Mouse (Mus musculus) limb, embryonic 15.5 days (tissue): ENCODE measurements around the gene Pcx. TPM values are rescaled to one million over a fixed set of nuclear protein-coding genes. Genes with fewer than 3 reads are reported as not detected.

ENCODE experiments used
- ATAC-seq: fragments of 200-750 bp; cut with Nextera tagmentation; 2 replicates; pipeline ENCODE4 v1.8.0; 2017; ENCODE audit warnings: low read depth, moderate TSS enrichment; ENCODE audit not compliant: insufficient number of reproducible peaks, low FRiP score, low TSS enrichment
- H3K27ac ChIP-seq: fragments of 300-500 bp; sonication (generic); 2 replicates; pipeline ENCODE4 v1.5.1; 2015; ENCODE audit warnings: moderate library complexity, mild to moderate bottlenecking, inconsistent platforms
- H3K27me3 ChIP-seq: fragments of 300-500 bp; sonication (generic); 2 replicates; pipeline ENCODE4 v1.6.1; 2015; ENCODE audit warnings: inconsistent platforms
- H3K36me3 ChIP-seq: fragments of 300-500 bp; sonication (generic); 2 replicates; pipeline ENCODE4 v1.6.1; 2015; ENCODE audit warnings: inconsistent platforms
- H3K4me1 ChIP-seq: fragments of 300-500 bp; sonication (generic); 2 replicates; pipeline ENCODE4 v1.6.1; 2015; ENCODE audit warnings: inconsistent platforms
- H3K4me2 ChIP-seq: fragments of 300-500 bp; sonication (generic); 2 replicates; pipeline ENCODE4 v1.6.1; 2015; ENCODE audit warnings: mild to moderate bottlenecking, inconsistent platforms
- H3K4me3 ChIP-seq: fragments of 300-500 bp; sonication (generic); 2 replicates; pipeline ENCODE4 v1.5.1; 2015; ENCODE audit warnings: mild to moderate bottlenecking, inconsistent platforms
- H3K9ac ChIP-seq: fragments of 300-500 bp; sonication (generic); 2 replicates; pipeline ENCODE4 v1.6.1; 2015; ENCODE audit warnings: inconsistent platforms
- H3K9me3 ChIP-seq: fragments of 300-500 bp; sonication (generic); 2 replicates; pipeline ENCODE4 v1.6.1; 2016; ENCODE audit warnings: inconsistent platforms
- WGBS: fragments of 180-500 bp; shearing (Covaris S2); methylation state at CpG from one replicate; pipeline ENCODE4 v1.1.7; 2015; 5-methylcytosine and 5-hydroxymethylcytosine counted together
- polyA plus RNA-seq: library from polyadenylated mRNA; unstranded; fragments of >200 nt; fragmentation: Nextera tagmentation; extraction: Ambion mirVana; gene quantifications from 2 replicates; pipeline ENCODE4 v1.2.1, GENCODE M21; 2015

The Pcx gene
- polyA plus RNA-seq, 1 experiment from 2014 or later: 16.2 TPM

DNA sequence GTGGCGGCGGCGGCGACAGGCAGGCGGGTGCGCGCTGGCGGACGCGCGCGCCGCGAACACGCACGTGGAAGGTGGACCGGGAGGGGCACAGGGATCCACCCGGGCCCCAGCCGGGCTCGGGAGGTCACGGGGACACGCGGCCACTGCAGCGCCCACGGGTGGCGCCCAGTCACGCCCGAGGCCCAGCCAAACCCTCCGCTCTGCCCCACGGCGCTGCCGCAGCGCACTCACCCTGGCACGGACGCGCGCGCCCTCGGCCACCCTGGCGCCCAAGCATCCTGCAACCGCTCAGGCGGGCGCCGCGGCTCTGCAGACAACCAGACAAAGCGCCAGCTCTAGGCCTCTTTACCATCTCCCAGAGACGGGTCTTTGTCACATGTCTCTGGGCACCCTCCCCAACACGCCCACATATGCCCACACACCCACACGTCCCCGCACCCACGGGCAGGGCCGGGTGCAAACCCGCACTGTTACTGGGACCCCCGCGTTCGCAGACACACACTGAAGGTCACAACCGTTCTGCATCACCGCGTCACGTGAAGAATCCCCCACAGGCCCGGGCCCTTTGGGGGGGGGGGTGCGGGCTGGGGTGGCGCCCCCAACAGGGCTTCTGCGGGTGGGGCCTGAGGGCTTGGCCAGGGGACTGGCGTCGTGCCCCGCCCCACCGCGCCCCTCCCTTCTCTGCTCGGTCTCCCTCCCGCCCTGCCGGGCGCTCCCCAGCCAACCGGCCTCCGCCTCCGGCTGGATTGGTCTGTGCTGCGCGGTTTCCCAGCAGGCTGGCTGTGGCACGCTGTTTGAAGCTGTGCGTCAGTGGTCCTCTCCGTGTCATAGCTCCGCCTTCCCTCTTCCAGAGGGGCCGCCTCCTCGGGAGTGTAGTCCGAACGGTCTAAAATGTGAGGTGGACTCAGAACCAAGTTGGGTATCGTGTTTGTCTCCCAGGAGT is 105.2 kb downstream of the Pcx start, which contains the start of gene Lrfn4:
Gene Lrfn4, minus strand, starts transcription at position 517 of the 943 bp plus-strand sequence.
- under 1% methylated on average over 82 of the region's 87 CpGs for WGBS
- Histone ChIP-seq H3K9ac (peak within 1 kb of the TSS; percentile 91), H3K27me3 (no peaks in the 10 kb centered on the region), H3K4me1 (peaks cover 43% of the 10 kb centered on the region), H3K27ac (peak within 1 kb of the TSS; percentile 91), H3K4me2 (peak within 1 kb of the TSS; percentile 83), H3K9me3 (no peaks in the 10 kb centered on the region), H3K4me3 (peak within 1 kb of the TSS; percentile 92), H3K36me3 (peaks cover 35% of the 10 kb centered on the region)
- peak; percentile 90 for ATAC-seq

DNA sequence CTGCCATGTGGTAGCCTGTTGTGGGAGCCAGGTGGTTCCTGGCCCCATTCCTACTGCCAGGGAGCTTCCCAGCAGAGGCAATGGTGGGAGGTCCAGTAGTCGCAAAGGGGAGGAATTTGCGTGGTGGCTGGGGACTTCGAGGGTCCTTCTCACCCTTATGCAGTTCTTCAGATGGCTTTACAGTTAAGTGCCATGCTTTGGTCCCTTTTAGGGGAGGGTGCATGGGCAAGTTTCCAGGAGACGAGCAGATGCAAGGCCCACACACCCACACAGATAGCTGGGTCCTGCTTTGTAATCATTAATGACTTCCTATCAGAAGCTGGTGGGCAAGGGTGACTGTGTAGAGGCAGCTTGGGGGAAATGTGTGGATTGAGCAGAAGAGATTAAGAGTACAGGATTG is 106.3 kb downstream of the Pcx start:
- WGBS: 33% methylated on average over 4 of the region's 4 CpGs

DNA sequence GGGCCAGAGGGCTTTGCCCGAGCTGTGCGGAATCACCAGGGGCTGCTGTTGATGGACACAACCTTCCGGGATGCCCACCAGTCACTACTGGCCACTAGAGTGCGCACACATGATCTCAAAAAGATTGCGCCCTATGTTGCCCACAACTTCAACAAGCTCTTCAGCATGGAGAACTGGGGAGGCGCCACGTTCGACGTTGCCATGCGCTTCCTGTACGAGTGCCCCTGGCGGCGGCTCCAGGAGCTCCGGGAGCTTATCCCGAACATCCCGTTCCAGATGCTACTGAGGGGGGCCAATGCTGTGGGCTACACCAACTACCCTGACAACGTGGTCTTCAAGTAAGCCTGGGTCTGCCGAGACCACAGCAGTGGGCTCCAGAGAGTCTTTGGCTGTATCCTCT is 107.9 kb downstream of the Pcx start:
- Histone ChIP-seq H3K4me1 (peaks cover 31% of the 10 kb centered on the region), H3K9me3 (no peaks in the 10 kb centered on the region), H3K27me3 (no peaks in the 10 kb centered on the region), H3K27ac (no peak overlapping the region), H3K4me3 (no peak overlapping the region), H3K4me2 (no peak overlapping the region; the same call in 1 of the 2 replicates), H3K9ac (no peak overlapping the region), H3K36me3 (peaks cover 36% of the 10 kb centered on the region)
- no peak for ATAC-seq
- WGBS: 38% methylated on average over 18 of the region's 18 CpGs

More for the DNA sequence above, 106.3 kb downstream of the Pcx start:
- Histone ChIP-seq H3K4me2 (no peak overlapping the region), H3K4me3 (no peak overlapping the region), H3K27me3 (no peaks in the 10 kb centered on the region), H3K4me1 (peaks cover 43% of the 10 kb centered on the region), H3K9ac (no peak overlapping the region), H3K27ac (peak overlapping the region; percentile 91; the same call in 1 of the 2 replicates), H3K9me3 (no peaks in the 10 kb centered on the region), H3K36me3 (peaks cover 37% of the 10 kb centered on the region)
- no peak for ATAC-seq

DNA sequence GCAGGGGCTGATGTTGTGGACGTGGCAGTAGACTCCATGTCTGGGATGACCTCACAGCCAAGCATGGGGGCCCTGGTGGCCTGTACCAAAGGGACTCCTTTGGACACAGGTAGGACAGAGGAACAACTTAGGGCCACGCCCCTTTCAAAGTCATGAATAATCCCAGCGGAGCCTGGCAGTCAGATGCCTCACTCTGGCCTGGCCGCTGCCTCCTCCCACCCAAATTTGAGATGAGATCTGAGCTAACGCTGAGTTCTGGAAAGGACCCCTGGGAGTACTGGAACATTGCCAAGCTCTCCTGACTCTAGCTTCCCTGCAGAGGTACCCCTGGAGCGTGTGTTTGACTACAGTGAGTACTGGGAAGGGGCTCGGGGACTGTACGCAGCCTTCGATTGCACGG is 109.2 kb downstream of the Pcx start:
- peaks cover 26% of the 10 kb centered on the region for H3K4me1 ChIP-seq
- H3K4me2 ChIP-seq: no peak overlapping the region
- 69% methylated on average over 10 of the region's 10 CpGs for WGBS
- H3K27me3 ChIP-seq: no peaks in the 10 kb centered on the region
- no peak for ATAC-seq
- no peak overlapping the region for H3K27ac ChIP-seq
- H3K9me3 ChIP-seq: no peaks in the 10 kb centered on the region
- H3K36me3 ChIP-seq: peaks cover 36% of the 10 kb centered on the region
- H3K9ac ChIP-seq: no peak overlapping the region
- no peak overlapping the region for H3K4me3 ChIP-seq

DNA sequence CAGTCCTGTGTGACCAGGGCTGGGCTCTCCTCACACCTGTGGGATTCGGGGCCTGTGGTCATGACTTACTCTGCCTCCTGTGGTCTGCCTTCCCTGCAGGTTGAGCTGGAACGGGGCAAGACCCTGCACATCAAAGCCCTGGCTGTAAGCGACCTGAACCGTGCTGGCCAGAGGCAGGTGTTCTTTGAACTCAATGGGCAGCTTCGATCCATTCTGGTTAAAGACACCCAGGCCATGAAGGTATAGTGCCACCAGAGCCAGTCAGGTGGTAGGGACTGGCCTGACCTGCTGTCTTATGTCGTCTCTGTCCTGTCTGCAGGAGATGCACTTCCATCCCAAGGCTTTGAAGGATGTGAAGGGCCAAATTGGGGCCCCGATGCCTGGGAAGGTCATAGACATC is 110.4 kb downstream of the Pcx start:
- ATAC-seq: no peak

DNA sequence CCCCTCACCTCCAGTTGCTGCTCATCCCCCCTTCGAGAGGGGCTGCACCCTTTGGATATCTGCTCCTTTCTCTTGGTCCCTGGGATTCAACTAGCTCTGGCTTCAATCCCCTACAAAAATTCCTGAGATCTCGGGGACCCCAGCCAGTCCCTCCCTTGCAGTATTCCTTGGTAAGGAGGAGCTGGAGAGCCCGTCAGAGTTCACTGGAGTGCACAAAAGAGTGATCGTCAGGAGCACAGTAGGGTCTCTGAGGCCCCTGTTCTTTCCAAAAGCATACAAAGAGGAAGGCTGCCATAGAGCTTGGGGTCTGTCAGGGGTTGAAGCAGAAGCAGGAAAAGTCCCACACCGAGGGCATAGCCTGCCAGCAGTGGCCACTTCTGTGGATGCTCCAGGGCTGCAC is 112.5 kb downstream of the Pcx start:
- 80% methylated on average over 5 of the region's 5 CpGs for WGBS
- no peak for ATAC-seq

More for the DNA sequence above, 110.4 kb downstream of the Pcx start:
- no peaks in the 10 kb centered on the region for H3K27me3 ChIP-seq
- no peak overlapping the region for H3K4me3 ChIP-seq
- WGBS: 84% methylated on average over 7 of the region's 7 CpGs
- H3K27ac ChIP-seq: no peak overlapping the region
- peaks cover 28% of the 10 kb centered on the region for H3K4me1 ChIP-seq
- H3K9me3 ChIP-seq: no peaks in the 10 kb centered on the region
- no peak overlapping the region for H3K9ac ChIP-seq
- peaks cover 36% of the 10 kb centered on the region for H3K36me3 ChIP-seq
- no peak overlapping the region for H3K4me2 ChIP-seq

DNA sequence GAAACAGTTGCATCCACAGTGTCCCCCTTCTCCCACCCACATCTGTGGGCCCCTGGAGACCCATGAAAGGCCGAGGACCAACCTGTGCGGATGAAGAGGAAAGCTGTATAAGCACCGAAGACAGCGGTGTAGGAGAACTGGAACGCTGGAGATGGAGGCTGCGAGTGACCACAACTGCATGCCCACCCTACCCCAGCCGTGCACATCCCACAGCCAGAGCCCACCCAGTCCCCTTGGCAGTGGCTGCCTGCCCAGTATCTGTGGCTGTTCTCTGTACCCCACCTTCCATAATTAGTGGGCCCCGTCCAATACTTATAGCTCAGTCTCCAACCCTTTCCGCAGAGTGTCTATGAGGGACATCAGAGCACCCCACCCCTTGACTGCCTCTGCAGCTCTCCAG is 113.1 kb downstream of the Pcx start:
- Histone ChIP-seq H3K4me3 (no peak overlapping the region), H3K36me3 (peaks cover 36% of the 10 kb centered on the region), H3K9ac (no peak overlapping the region), H3K27me3 (no peaks in the 10 kb centered on the region), H3K27ac (no peak overlapping the region), H3K9me3 (no peaks in the 10 kb centered on the region), H3K4me1 (peaks cover 28% of the 10 kb centered on the region), H3K4me2 (no peak overlapping the region)
- ATAC-seq: no peak
- 92% methylated on average over 9 of the region's 9 CpGs for WGBS

More for the DNA sequence above, 112.5 kb downstream of the Pcx start:
- Histone ChIP-seq H3K27ac (no peak overlapping the region), H3K4me2 (no peak overlapping the region), H3K4me1 (peaks cover 31% of the 10 kb centered on the region), H3K9ac (no peak overlapping the region), H3K27me3 (no peaks in the 10 kb centered on the region), H3K4me3 (no peak overlapping the region), H3K36me3 (peaks cover 36% of the 10 kb centered on the region), H3K9me3 (no peaks in the 10 kb centered on the region)

DNA sequence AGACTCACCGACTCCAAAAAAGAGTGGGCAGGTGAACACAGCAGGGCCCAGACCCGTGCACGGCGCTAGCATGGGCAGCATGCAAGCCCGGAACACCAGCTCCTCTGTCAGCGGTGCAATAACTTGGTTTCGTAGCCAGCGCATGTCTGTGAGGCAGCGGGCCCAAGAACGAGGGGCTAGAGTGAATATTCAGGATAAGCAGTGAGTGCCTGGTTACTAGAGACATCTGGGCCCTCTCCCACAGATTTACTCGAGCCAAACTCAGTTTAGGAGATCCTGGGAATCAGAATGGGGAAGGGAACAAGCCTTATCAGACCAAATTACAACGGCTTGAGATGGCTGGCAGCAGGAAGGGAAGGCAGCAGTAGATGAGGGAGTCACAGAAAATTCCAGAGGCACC is 113.7 kb downstream of the Pcx start:
- H3K9me3 ChIP-seq: no peaks in the 10 kb centered on the region
- H3K36me3 ChIP-seq: peaks cover 36% of the 10 kb centered on the region
- H3K9ac ChIP-seq: no peak overlapping the region
- no peak for ATAC-seq
- H3K4me3 ChIP-seq: no peak overlapping the region
- WGBS: 92% methylated on average over 12 of the region's 12 CpGs
- H3K27ac ChIP-seq: no peak overlapping the region
- peaks cover 27% of the 10 kb centered on the region for H3K4me1 ChIP-seq
- H3K4me2 ChIP-seq: no peak overlapping the region
- no peaks in the 10 kb centered on the region for H3K27me3 ChIP-seq

DNA sequence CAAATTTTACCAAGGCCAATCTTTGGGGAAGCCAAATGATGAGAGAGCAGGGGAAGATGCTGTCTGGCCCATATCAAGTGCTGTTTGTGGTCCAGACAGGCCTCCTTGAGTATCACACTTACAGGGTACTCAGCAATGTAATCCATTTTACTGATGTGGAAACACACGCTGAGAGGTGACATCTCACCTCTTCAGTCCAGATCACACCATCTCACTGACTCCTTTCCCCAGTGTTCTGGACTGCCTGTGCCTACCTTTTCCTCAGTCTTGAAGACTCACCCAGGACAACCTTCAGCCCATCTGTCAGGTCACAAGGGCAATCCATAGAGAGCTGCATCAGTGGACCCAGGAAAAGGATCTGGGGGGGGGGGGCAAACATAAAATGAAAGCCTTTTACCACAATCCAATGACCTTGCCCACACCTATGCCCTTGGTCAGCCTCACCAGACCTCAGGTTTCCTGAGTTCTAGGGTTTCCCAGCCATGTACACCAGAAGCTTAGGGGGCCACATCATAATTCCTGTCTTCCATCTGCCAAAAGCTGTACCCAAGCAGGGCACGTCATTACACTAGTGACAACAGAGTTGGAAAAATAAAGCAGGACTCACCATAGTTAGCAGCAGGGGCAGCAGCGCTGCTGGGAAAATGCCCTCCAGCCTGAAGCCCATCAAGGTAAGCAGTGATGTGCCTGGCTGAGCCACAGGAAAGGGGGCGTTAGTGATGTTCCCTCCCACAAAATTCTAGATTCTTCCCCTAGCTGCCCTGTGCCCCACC is 114.3 kb downstream of the Pcx start:
- H3K4me3 ChIP-seq: peak overlapping the region; percentile 79
- H3K27ac ChIP-seq: peak overlapping the region; percentile 92
- peaks cover 27% of the 10 kb centered on the region for H3K4me1 ChIP-seq
- no peaks in the 10 kb centered on the region for H3K9me3 ChIP-seq
- H3K27me3 ChIP-seq: no peaks in the 10 kb centered on the region
- H3K9ac ChIP-seq: peak overlapping the region; percentile 91
- 27% methylated on average over 4 of the region's 4 CpGs for WGBS
- ATAC-seq: peak; percentile 22; the same call in 1 of the 2 replicates
- peaks cover 36% of the 10 kb centered on the region for H3K36me3 ChIP-seq
- H3K4me2 ChIP-seq: peak overlapping the region; percentile 65

DNA sequence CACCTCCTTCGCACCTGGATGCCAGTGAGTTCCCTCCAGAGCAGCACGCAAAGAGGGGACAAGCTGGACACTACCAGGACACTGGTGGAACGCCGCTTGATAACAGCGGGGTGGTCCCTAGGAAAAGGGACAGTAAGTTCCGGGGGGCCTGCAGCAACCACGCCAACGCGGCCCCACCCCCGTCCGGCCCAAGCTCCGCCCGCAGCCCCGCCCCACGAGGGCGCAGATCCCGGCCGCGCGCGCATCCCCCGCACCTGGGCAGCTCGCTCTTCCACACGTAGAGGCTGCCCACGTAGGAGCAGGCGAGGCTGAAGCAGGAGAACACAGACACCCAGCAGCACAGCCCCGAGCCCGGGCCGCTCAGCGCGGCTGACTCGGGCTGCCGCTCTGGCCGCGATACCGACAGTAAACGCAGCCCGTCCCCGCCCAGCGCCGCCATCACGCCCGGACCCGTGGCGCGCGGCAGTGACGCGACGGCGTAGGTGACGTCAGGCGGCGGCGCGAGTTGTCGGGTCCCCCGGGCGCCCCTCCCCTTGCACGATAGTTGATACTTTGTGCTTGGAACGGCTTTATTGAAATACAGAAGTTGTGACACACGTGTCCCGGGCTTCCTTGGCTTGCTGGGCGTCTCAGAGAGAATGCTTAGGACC is 115.0 kb downstream of the Pcx start, which contains the start of gene Rce1:
Gene Rce1, minus strand, starts transcription at position 463 of the 650 bp plus-strand sequence.
- peak; percentile 86 for ATAC-seq
- WGBS: under 1% methylated on average over 64 of the region's 64 CpGs
- H3K36me3 ChIP-seq: peaks cover 35% of the 10 kb centered on the region

DNA sequence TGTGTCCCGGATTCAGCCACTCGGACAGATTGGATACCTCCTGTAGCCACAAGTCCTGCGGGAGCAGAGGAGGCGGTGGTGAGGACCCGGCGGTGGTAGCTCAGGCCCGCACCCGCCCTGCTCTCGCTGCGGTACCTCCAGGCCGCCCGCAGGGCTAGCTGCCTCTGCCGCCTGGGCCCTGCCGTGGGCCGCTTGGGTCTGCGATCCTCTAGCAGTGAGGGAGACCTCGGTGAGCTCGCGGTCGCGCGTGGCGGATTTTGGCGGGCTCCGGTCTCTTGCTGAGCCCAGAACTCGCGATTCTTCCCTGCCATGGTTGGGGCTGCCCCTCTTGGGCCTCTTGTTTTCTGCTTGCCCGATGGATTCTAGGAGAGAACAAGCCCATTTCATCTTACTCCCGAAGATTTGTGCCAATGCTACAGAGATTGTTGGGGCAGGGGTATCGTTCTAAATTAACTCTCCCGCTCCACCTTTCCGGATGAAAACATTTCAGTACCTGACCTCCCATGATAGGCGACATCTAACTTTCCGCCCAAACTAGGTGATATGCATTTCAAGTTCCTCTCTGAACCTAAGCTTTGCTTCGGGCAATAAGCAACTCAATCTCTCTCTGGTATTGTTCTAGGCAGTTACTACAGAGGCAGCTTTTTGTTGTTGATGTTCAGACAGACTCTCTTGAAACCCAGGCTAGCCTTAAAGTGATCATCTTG is 115.7 kb downstream of the Pcx start:
- ATAC-seq: peak; percentile 61
- peak overlapping the region; percentile 79 for H3K4me3 ChIP-seq
- H3K36me3 ChIP-seq: peaks cover 28% of the 10 kb centered on the region
- WGBS: 1% methylated on average over 35 of the region's 35 CpGs
- H3K4me2 ChIP-seq: peak overlapping the region; percentile 62
- H3K9ac ChIP-seq: peak overlapping the region; percentile 91
- peak overlapping the region; percentile 92 for H3K27ac ChIP-seq
- no peaks in the 10 kb centered on the region for H3K27me3 ChIP-seq
- H3K4me1 ChIP-seq: peaks cover 27% of the 10 kb centered on the region
- no peaks in the 10 kb centered on the region for H3K9me3 ChIP-seq

More for the DNA sequence above, 115.0 kb downstream of the Pcx start, which contains the start of gene Rce1:
- H3K27me3 ChIP-seq: no peaks in the 10 kb centered on the region
- peak within 1 kb of the TSS; percentile 79 for H3K4me3 ChIP-seq
- peak within 1 kb of the TSS; percentile 91 for H3K9ac ChIP-seq
- peak within 1 kb of the TSS; percentile 92 for H3K27ac ChIP-seq
- peak within 1 kb of the TSS; percentile 65 for H3K4me2 ChIP-seq
- peaks cover 27% of the 10 kb centered on the region for H3K4me1 ChIP-seq
- no peaks in the 10 kb centered on the region for H3K9me3 ChIP-seq
